Mouse (Mus musculus) kidney, postnatal 14 days (tissue): ENCODE measurements around the gene Kcnk2.

ENCODE experiments used
- DNase-seq: peaks from one replicate; pipeline ENCODE4 v3.0.0; 2022; ENCODE audit warnings: mixed read lengths

Gene Kcnk2

DNA sequence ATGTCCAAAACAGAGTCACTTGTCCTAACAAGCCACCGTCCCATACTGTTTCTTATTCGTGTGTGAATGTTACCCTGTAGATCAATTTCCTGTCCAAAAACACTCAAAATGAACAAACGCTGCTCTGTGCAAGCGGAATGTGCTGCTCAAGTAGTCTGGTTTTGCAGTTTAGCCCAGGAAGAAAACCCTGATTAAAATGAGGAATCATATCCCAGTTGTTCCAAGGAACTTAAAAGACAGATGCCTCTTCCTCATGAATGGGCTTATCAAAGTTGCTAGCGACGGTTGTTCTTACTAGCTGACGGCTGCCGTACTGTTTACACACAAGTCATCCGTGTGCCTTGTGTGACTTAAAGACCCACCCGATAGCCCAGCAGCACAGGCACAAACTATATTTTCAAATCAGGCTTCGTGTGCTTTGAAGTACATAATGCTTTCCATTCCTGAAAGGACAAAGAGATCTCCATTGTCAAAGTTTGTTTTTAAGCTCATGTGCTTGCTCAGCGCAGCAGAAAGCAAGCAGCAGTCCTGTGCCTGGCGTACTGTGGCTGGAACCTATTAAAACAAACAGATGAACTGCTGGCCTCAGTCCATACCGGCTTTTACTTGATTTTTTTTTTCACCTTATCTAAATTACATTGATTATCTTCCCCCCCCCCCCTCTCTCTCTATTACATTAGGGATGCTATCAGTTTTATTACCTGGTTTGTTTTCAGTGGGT, at the start of gene Kcnk2:
Gene Kcnk2 (minus strand): TSS at position 51 of the 721 bp plus-strand sequence.
- DNase-seq: no peak

DNA sequence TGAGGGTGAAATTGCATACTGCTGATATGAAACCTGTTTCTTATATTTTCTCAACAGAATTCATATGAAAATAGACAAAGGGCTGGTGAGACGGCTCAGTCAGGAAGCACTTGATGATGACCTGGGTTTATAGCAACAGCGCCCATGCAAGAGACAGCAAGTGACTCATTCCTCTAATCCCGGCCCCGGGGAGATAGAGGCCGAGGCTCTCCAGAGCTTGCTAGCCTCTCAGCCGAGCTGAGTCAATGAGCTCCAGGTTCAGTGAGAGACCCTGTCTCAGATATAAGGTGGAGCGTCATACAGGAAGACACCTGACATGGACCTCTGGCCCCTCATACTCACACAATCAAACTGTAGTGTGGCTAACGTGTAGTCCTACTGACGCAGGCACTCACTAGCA, 38.7 kb upstream of the Kcnk2 start:
- DNase-seq: no peak

DNA sequence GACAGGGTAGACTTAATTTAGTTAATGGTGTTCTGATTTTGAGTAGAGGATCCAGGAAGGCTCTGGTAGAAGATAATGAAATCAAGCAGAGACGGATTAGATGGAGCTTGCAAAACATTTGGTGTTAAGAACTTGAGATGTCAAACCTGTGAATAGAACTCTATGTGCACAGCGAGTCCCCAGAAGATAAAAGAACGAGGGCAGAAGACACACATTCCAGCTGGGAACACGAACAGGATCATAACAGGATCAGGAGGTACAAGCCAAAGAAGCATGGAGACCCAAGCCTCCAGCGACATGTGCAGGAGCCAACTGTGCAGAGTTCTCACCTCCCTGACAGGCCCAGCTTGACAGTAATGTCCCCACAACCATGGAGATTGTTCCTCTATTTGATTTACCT, 35.1 kb upstream of the Kcnk2 start:
- DNase-seq: no peak

DNA sequence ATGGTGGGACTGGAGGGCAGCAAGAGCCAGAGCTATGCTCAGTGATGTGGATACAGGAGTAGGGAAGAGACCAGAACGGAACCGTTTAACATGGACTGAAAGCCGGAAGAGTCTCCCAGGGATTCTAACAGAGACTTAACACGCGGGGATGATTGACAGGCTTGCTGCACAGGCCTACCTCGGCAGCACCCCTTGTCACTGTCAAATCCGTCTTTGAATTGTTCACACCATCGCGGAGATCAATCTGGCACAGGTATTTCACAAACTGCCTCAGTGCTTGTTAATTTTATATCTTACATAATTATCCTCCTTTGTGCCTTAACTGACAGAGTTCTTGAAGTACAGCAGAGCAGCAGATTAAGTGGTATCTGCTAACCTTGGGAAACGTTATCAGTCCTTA, 33.4 kb upstream of the Kcnk2 start:
- DNase-seq: no peak

DNA sequence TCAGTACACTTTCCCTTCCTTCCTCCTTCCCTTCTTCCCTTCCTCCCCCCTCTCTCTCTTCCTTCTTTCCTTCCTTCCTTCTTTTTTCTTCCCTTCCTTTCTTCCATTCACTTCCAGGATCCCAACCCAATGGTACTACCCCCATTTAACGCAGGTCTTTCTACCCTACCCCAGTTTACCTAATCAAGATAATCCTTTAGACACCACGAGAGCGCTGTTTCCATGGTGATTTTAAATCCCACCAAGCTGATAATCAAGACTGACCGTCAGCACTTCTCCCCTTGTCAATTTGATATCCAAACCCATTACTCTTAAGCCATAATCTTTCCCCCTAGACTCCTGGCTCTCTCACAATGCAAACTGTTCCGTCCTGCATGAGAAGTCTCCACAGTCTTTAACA, 29.4 kb upstream of the Kcnk2 start:
- DNase-seq: no peak

DNA sequence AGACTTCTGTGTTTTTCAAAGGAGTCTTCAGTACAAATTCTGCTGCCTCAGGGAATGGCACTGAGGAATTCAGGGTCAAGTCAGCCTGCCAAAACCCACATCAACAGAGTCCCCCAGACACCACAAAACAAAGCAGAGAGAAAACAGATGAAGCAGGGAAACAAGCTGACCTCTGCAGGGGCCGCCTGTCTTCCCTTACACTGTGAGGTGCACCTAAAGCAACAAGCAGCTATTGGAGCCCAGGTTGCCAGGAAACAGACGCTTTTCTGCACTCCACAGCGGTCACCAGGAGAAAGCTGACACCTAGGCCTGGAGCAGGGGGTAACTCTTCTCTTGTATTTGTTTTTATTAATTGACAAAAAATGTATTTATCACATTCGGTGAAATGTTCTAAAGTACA, 28.5 kb upstream of the Kcnk2 start:
- DNase-seq: peak; percentile 11

DNA sequence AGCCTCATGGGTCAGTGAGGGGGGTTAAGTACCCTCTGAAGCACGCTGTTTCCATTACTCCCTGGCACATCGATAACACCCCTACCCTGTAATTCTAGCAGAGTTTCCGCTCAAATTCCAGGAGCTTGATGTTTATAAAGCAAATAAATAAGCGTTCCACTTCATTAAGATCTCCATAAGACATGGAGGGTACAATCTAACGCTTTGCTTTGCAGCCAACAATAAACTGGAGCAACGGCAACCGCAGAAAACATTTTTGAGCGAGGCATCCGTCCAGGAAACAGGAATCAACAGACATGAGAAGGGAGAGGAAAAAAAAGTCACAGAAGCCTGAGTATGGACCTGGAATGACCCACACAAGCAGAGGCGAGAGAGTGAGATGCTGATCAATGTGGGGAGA, 27.5 kb upstream of the Kcnk2 start:
- DNase-seq: no peak

DNA sequence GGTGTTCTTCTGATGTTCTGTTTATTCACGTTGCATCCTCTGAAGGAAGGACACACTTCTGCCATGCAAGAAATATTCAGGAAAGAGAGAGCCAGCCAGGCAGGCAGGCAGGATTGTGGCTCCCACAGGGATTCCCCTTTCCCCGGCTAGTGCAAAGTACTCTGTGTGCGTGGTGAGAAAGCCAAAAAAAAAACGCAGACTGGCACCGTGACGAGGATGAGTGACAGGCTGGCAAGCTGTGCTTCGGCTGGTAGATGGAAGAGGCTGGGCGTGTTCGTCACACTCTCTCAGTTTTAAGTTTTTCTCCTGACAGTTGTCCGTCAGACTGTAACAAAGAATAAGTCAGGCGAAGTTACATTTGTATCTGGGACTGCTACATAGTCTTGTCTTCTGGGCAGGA, 24.2 kb upstream of the Kcnk2 start:
- DNase-seq: no peak

DNA sequence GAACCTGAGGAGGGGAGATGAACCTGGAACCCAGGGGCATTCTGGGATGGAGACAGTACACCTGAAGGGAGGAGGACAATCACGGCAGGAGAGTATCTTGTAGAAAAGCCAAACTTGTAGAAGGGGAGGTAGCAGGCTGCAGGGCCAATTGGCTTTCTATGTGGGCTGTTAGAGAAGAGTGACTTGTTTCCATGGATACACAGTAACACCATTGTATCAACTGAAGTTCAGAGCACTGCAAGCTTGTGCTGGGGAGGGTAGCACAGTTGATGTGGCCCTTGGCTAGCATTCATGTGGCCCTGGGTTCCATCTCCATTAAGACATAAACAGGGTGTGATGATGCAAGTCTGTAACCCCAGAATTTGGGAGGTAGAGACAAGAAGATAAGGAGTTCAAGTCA, 17.8 kb upstream of the Kcnk2 start:
- no peak for DNase-seq

DNA sequence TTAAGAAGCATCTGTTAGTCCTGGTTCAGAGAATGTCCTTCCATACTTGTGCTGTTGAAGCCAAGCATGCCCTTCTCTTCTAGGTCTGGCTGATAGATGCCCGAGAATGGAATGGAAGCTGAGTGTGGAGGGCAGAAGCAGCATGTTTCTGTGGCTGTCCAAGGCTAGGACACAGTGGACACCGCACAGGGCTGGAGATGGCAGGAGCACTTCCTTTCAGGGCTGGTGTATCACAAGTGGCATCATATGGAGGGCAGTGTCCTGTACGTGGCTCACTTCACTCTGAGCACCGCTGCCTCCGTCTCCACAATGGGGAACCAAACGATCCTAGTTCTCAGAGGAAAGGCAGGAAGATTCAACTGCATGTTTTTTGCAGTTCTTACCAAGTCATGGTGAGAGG, 7.8 kb upstream of the Kcnk2 start:
- no peak for DNase-seq

DNA sequence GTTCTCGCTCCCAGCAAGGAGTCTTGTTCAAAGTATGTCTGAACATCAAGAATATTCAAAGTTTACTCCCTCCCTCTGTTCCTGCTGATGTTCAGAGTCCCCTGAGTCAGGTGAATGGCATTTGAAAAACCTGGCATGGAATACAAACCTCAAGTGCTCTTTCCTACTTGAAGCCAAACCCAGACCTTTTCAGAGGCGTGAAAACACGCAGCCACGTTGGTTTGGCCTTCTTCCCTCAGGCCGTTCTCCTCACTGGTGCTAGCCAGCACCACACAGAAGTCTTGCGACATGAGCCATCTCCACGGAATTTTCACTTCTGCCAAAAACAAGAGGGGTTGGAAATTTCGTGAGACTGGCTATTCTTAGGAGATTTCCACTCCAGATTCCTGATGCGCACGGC, 3.1 kb upstream of the Kcnk2 start:
- DNase-seq: no peak

DNA sequence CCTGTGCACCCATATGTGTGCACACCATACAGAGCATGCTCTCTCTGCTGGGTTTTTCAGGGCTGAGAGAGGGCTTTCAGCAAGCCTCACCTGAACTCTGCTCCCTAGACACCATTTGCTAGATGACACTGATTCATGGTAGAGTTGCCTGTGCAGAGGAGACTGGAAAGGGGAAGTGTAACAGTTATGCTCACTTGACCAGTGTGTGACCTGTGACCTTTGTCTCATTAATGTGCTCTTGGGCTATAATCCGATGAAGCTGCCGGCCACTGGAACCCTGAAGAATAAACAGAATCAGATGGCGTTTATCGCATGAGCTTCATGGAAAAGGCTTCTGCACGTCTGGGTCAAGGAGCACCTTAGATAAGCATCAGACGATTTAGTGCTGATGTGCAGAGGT, 1.5 kb upstream of the Kcnk2 start:
- no peak for DNase-seq

DNA sequence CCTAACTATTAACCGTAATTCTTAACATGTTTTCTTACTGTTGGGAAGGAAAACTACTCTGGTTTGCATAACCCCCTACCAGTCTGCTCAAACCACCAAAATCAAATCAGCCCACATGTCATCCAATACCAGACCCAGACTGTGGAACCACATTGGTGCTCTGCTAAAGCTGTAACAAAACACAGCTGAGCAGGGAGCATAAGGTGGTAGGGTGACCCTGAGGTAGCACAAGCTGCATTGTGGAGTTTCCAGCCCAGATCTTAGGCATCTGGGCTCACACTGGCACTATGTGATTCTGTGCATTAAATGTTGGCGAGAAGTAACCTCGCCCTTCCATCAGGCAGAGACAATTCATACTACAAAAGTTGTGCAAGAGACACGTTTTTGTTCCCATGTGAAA, 1.1 kb upstream of the Kcnk2 start:
- no peak for DNase-seq

DNA sequence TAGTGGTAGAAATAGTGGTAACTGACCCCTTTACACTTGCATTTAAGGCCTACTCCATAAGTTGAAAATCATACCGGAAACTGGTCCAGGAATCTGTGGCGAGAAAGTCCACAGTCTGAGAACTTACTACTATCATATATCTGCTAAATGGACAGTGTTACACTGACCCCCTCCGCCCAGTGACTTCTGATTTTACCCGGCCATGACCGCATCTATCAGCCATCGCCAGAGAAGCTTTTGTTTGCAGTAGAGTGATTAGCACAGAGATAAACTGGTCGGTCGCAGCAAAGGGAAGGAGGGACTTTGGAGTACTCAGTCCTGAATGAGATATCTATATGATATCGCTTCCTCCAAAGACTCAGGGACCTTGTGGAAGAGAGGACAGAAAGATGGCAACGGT, 15.2 kb downstream of the Kcnk2 start:
- no peak for DNase-seq

DNA sequence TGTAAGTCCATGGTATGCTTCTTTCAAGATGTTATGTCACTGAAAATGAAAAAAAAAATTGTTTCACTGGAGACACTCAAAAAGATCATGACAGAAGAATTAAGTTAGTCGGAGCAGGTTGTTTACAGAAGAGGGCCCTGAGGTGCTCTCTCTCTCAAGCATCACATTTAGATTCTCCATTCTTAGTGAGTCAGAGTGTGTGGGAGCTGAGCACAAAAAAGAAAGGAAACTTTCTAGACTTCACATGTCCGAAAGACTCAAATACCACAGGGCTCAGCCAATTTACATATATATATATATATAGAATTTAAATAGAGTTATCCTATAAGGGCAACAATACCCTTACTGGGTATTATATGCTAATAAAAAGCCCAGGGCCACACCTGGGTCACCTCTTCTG, 15.9 kb downstream of the Kcnk2 start:
- DNase-seq: no peak

DNA sequence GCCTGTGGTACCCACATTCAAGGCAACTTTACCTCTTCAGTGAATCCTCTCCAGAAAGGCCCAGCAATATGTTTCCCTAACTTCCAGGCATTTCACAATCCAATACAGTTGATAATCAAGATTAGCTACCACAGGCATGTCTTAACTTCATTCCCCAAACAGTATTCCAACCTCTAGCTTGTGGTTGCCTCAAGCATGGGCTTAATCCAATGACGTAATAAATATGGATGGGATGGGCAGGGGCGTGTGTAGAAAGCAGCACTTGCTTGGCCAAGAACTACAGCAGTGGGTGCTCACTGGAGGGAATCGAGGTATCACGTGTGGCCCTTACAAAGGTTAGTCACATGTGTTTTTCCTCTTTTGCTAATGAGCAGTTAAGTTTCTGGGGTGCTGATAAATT, 34.4 kb downstream of the Kcnk2 start:
- no peak for DNase-seq

DNA sequence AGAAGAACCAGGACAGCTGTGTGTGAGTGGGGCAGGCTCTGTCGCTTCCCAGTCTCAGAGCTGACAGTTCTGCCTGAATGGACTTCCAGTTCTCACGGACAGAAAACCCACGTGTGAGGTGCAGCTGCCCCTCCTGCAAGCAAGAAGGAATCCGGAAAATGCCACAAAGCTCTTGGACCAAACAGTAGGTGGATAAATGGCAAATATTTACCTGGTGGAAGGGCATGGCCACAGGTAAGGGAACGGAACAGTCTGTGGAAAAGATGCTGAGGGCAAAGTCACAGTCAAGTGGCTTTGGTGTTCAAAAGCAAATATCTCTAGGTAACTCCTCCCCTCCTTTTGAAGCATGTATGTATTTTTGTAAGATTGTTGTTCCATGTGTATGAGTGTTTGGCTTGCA, 37.9 kb downstream of the Kcnk2 start:
- peak; percentile 14 for DNase-seq

DNA sequence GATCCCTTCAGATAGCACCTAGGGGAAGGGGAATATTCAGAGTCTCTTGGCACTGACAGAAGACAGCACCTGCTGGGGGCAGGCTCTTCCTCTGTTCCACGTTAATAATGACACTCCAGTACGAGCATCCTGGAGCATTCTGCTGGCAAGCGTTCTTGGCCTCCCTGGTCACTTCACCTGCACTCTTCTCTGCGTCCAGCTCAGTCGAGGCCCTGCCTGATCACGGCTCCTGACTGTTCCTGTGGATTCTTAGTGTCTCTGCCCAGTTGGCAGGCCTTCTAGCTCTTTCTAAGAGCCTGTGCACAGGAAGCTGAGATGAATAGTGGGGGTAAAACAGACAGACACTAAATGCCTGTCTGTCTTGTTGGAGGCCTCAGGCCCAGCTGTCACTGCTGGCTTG, 39.5 kb downstream of the Kcnk2 start:
- no peak for DNase-seq

DNA sequence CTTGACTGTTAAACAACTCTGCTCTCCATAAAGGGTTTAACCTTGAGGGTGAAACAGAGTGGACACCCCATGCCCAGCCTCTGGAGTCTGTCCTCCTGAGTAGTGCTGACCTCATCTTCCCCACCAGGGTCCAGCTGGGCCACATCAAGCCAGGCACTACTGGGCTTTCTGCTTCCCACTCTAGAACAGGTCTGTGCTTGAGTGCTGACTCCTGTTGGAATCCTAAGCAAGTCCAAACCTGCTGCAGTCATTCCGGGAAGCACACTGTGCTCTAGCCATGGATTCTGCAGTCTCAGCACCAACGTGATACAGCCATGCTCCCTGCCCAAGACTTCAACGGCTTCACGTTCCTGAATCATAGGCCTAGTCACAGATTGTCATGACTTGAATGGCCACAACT, 42.4 kb downstream of the Kcnk2 start:
- no peak for DNase-seq

DNA sequence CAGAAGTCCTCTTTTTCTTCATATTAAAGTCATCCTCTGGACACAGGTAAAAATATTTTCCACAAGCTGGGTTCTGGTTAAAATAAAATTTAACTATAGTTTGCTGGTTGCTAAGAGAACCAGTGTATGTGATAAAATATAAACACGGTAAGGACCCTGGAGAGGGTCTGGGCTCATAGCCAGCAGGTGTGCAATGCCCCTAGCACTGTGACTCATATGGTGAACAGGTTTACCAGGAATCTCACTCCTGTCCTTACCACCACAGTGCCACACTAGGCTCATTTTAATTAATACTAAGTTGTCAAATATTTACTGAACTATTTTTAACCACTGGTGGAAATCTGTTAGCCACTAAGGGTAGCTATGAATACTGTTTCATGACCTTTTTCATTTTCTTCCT, 48.2 kb downstream of the Kcnk2 start:
- peak; percentile 10 for DNase-seq

DNA sequence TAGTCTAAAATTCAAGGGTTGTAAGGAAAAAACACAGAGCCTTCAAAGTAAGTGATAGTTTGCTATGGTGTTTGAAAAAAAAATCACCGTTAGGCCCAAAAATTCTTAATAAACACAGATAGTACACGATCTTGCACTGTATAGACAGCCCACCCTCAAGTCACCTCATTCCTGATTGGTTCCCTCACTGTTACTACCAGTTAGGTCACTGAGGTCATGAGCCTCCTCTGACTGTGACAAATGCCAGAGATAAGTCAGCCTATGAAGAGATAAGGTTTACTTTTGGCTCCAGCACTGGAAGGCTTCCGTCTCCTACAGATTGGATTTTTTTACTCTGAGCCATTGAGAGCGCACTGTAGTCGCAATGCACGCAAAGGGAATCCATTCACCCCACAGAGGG, 50.3 kb downstream of the Kcnk2 start:
- no peak for DNase-seq

DNA sequence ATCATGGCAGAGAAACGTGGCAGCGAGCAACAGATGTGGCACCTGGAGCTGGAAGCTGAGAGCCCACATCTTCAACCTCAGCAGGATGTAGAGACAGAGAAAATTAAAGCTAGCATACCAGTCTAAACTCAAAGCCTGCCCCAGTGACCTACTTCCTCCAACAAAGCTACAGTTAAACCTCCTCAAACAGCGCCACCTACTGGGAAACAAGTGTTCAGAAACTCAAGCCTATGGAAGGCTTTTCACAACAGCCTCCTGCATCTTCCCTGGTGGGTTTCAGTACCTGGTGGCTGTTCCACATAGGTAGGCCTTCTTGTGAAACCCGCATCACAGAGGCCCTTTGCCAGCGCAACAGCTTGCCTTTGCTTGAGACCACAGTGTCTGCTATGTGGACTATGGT, 52.9 kb downstream of the Kcnk2 start:
- DNase-seq: no peak

DNA sequence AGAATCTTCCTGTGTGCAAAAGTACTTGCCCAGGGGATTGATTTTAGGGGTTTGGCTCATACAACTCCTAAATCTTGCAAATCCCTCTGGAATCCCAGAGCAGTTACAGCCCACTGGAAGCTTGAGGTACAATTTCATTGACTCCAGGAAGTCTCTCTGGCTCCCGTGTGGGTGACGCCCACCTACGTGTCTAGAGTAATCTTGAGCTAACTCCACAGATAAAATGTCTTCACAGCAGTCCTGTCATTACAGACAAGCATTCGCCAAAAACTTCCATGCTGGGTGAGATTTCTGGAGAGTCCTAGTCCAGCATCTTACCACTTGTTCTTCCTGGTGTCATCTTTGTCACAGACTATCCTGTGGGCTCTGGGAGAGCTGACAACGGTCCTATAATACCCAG, 56.9 kb downstream of the Kcnk2 start:
- no peak for DNase-seq

DNA sequence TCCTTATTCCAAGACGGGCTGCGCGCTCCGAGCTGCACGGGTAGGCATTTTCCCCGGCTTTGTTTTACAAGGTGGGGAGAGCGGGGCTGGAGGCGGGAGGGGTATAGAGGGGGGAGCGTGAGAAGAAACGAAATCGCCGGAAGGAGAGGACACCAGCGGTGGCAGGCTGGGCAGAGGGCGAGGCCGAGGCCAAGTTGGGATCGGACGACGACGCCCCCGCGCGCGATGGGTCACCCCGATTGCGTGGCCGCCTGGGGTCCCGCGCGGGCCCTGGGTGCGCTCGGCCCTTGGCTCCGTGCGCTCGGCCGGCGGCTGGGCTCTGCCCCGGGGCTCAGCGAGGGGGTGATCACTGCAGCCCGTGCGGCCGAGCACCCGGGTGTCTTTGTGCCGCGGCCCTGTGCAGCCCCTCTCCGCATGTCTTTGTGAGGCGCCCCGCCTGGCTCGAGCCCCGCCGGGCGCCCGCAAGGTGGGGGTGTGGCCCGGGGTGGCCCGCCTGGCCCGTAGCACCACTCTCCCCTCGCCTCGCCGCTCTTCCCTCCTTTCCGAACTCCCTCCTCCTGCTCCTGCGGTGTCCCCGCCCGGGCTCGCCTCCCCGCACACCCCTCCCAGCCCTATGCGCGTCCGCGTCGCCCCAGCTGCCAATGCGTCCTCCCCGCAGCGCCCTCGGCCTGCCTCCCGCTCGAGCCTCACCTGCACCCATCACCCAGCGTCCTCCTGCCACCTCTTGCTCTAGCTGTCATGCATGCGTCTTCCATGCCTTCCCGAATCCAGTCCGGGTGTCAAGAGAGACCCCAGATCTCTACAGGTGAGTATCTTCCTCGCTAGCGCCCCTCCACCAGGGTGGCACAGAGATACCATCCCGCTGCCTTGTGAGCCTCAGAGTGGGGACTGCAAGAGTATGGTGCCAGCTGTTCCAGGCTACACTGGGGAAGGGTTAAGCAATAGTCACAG, 58.5 kb downstream of the Kcnk2 start:
- peak; percentile 18 for DNase-seq
